Mouse (Mus musculus): Measurements from ENCODE around the gene Rcsd1.

DNA sequence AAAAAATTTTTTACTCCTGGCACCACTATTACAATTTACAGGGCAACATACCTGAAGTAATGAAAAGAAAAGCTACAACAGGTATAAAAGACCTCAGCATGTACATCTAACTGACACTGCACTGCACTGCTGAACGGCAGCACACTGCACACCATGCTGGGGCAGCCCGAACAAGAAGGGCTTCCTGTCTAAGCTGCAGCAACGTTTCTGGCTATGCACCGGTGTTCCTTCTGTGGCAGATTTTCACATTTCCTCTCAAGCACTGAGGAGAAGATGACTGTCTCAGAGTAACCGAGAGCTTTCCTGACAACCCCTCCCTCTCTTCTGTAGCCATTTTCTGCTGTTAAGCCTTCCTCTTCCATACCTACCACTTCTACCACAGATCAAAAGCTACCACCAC is 96.8 kb downstream of the Rcsd1 start:
- TF ChIP-seq CTCF (IDR thresholded peaks at IDR 0.05; ENCODE audit: low read depth), result no peak
- TF ChIP-seq EP300 (IDR thresholded peaks at IDR 0.05; ENCODE audit: low read depth), result no peak
